8 mouse cellular contexts compared by ENCODE assay signal in the genomic region with DNA sequence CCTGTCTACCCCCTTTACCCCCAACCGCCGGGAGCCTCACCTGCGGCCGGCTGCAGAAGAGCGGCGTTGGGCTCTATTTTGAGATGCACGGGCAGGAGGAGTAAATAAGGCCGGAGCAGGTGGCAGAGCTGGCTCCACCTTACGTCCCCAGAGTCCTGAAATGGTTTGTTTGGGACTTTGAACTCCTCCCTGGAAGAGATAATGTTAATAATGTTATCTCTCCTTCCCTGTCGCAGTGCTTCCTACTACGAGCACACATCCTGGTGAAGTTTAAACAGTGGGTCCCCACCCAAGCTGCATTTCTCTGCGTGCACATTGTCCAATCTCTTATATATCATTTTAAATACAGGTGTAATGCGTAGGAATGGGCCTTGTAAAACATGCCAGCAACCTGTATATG. TPM values are rescaled to one million over a fixed set of nuclear protein-coding genes. Genes with fewer than 3 reads are reported as not detected.
DNase-seq lines count a peak whose midpoint lies in the region; ATAC-seq and TF ChIP-seq lines count a peak whose summit lies in the region.

No protein-coding gene starts in this region.

- H3K4me3 ChIP-seq in heart, embryonic 13.5 days, result peak overlapping the region; percentile 88
- H3K4me3 ChIP-seq in E14TG2a.4 (replicated peaks; ENCODE audit: low read length), result peak overlapping the region; percentile 82
- H3K4me3 ChIP-seq in forebrain, embryonic 16.5 days (replicated peaks; ENCODE audit: low read length), result peak overlapping the region; percentile 74
- H3K4me3 ChIP-seq in liver, embryonic 16.5 days (ENCODE audit: low read depth, low read length), result peak overlapping the region; percentile 63

- 8% methylated on average over 13 of the region's 13 CpGs for WGBS in heart, embryonic 13.5 days
- 16% methylated on average over 13 of the region's 13 CpGs for WGBS in forebrain, embryonic 16.5 days
- 6% methylated on average over 13 of the region's 13 CpGs for WGBS in liver, embryonic 16.5 days (ENCODE audit: insufficient replicate concordance)

- no peak for ATAC-seq in heart, embryonic 13.5 days (ENCODE audit: extremely low read depth, insufficient number of reproducible peaks, low FRiP score, low TSS enrichment)
- no peak for ATAC-seq in forebrain, embryonic 16.5 days
- no peak for ATAC-seq in liver, embryonic 16.5 days (ENCODE audit: low read depth)

- peak overlapping the region; percentile 96 for H3K4me2 ChIP-seq in heart, embryonic 13.5 days
- H3K4me2 ChIP-seq in forebrain, embryonic 16.5 days (ENCODE audit: low read length), result peak overlapping the region; percentile 90
- H3K4me2 ChIP-seq in liver, embryonic 16.5 days (ENCODE audit: low read depth, low read length), result peak overlapping the region; percentile 81

- peak overlapping the region; percentile 82 for H3K27ac ChIP-seq in heart, embryonic 13.5 days (replicated peaks)
- peak overlapping the region; percentile 5; the same call in 1 of the 2 replicates for H3K27ac ChIP-seq in forebrain, embryonic 16.5 days (ENCODE audit: low read length)
- H3K27ac ChIP-seq in liver, embryonic 16.5 days (ENCODE audit: low read length), result no peak overlapping the region

- TF ChIP-seq CTCF in E14TG2a.4 (conservative IDR thresholded peaks at IDR 0.05; ENCODE audit: low read length), result no peak

- H3K9me3 ChIP-seq in heart, embryonic 13.5 days, result no peaks in the 10 kb centered on the region
- H3K9me3 ChIP-seq in E14TG2a.4 (ENCODE audit: low read length), result no peaks in the 10 kb centered on the region
- 0 out of 2 replicates have a peak, but pooled peaks cover 2% of the 10 kb centered on the region for H3K9me3 ChIP-seq in forebrain, embryonic 16.5 days (ENCODE audit: control insufficient read depth, low read length)
- H3K9me3 ChIP-seq in liver, embryonic 16.5 days (replicated peaks; ENCODE audit: control insufficient read depth, low read length), result no peaks in the 10 kb centered on the region

- H3K4me1 ChIP-seq in heart, embryonic 13.5 days, result peaks cover 38% of the 10 kb centered on the region
- peaks cover 36% of the 10 kb centered on the region for H3K4me1 ChIP-seq in E14TG2a.4 (replicated peaks; ENCODE audit: low read depth, low read length)
- peaks cover 29% of the 10 kb centered on the region for H3K4me1 ChIP-seq in forebrain, embryonic 16.5 days (replicated peaks; ENCODE audit: control insufficient read depth, insufficient read depth, low read length)
- peaks cover 14% of the 10 kb centered on the region for H3K4me1 ChIP-seq in liver, embryonic 16.5 days (ENCODE audit: control insufficient read depth, low read depth, low read length)

- H3K9ac ChIP-seq in heart, embryonic 13.5 days, result peak overlapping the region; percentile 84
- peak overlapping the region; percentile 75 for H3K9ac ChIP-seq in forebrain, embryonic 16.5 days (replicated peaks; ENCODE audit: low read depth, low read length)
- H3K9ac ChIP-seq in liver, embryonic 16.5 days (ENCODE audit: low read depth, low read length), result peak overlapping the region; percentile 44

- no peaks in the 10 kb centered on the region for H3K27me3 ChIP-seq in heart, embryonic 13.5 days (replicated peaks)
- peaks cover 11% of the 10 kb centered on the region; the same call in 1 of the 2 replicates for H3K27me3 ChIP-seq in E14TG2a.4 (ENCODE audit: insufficient read depth, low read length)
- H3K27me3 ChIP-seq in forebrain, embryonic 16.5 days (replicated peaks; ENCODE audit: control insufficient read depth, insufficient read depth, low read length), result no peaks in the 10 kb centered on the region
- H3K27me3 ChIP-seq in liver, embryonic 16.5 days (ENCODE audit: control insufficient read depth, insufficient read depth, low read depth, low read length), result peaks cover 25% of the 10 kb centered on the region

- H3K36me3 ChIP-seq in heart, embryonic 13.5 days, result no peaks in the 10 kb centered on the region
- H3K36me3 ChIP-seq in E14TG2a.4 (ENCODE audit: insufficient read depth, low read length), result no peaks in the 10 kb centered on the region
- H3K36me3 ChIP-seq in forebrain, embryonic 16.5 days (ENCODE audit: control insufficient read depth, insufficient read depth), result no peaks in the 10 kb centered on the region
- no peaks in the 10 kb centered on the region for H3K36me3 ChIP-seq in liver, embryonic 16.5 days (ENCODE audit: control insufficient read depth, insufficient read depth)

- intact Hi-C loops in left cerebral cortex, postnatal 14 days (cut with DNase I), result loop anchor here (5.0 kb wide), 3 partner anchors 97 to 287 kb away; a partner anchor contains a TSS

- no peak for DNase-seq in heart, adult 11 months
- no peak for DNase-seq in left cerebral cortex, postnatal 14 days (ENCODE audit: low spot score in 2 of 2)
- DNase-seq in adrenal gland, postnatal 36 days, result no peak
- DNase-seq in ovary, postnatal 10 days (ENCODE audit: low spot score), result no peak

RNA-seq across cellular contexts. Expression of a gene that starts 0.8 kb away (rescaled TPM):
- polyA plus RNA-seq in heart, embryonic 13.5 days (2015; fragmentation: Nextera tagmentation; extraction: Ambion mirVana), result 19.7 and 20.2 TPM in 2 replicates
- 32.8 and 33.4 TPM in 2 replicates for polyA plus RNA-seq in forebrain, embryonic 16.5 days (2015; fragmentation: Nextera tagmentation; extraction: Ambion mirVana)
- 0.83 and 1.1 TPM in 2 replicates for polyA plus RNA-seq in liver, embryonic 16.5 days (2015; fragmentation: Nextera tagmentation; extraction: Ambion mirVana)
- total RNA-seq in left cerebral cortex, postnatal 14 days (2021), result 10 to 100 TPM; 37.7 to 41.5 TPM
- total RNA-seq in adrenal gland, postnatal 36 days (2021), result 10 to 100 TPM; 53.1 to 63.7 TPM
